Mouse (Mus musculus): ENCODE results near the gene 1700020A23Rik.
"Not testable (repeated sequence)": the region's sequence is repeated elsewhere in the genome, so short reads cannot be mapped to it uniquely, and the experiment has no call there.

1700020A23Rik gene

DNA sequence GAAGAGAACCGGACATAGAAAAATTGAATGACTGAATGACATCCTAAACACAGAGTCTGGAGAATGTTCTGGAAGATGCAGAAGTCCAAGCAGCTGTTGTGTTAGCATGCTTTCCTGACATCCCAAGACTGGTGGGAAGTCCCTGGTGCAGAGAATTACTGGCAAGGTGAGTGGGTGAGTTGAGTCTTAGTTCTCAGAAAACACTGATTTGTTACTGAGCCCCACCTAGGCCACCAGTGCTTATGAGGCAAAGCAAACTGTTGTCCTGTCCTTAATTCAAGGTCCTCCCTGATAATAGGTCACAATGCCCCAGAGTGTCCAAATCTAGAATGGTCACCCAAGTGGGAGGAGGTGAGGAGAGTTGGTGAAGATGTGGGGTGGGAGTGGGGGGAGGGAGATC is at the start of gene 1700020A23Rik, which contains the start of gene Gm28372:
1700020A23Rik (plus strand) TSS at position 321 of the 400 bp plus-strand sequence.
Gm28372 (plus strand) TSS at position 301 of the 400 bp plus-strand sequence.
- DNase-seq = no peak

DNA sequence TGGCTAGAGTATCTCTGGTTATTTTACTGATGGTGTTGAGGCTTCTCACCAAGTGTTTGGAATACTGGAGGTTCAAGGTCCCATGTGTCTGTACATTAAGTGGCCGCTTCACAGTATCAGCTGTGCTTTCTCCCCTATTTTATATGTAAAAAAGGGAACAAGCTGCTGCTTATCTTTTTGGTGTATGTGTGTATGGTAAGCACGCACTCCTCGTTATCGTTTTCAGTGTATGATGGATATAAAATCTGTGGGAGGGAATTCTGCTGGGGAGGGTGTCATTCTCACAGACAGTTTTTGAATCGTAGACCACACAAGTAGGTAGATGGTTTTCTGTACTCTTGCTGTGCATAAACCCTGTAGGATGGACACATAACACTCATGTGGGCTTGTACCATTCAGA is 47.5 kb upstream of the 1700020A23Rik start:
- DNase-seq = no peak

DNA sequence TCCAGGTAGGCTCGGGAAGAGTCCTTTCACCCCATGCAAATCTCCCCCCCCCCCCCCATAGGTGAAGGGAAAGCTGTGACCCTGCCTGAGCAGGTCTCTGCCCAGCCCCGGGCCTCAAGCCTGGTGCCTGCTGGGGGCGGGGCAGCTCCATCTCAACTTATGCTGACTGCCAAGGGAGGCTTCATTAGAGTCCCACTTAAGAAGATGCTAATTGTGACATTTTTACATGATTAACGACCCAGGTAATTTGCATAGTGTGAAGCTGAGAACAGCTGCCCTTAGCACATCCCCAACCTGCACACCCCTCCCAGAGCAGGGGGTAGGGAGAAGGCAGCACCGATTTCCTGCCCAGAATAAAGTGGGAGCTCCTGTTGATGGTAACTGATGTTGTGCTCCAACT is 46.2 kb upstream of the 1700020A23Rik start:
- no peak for DNase-seq

DNA sequence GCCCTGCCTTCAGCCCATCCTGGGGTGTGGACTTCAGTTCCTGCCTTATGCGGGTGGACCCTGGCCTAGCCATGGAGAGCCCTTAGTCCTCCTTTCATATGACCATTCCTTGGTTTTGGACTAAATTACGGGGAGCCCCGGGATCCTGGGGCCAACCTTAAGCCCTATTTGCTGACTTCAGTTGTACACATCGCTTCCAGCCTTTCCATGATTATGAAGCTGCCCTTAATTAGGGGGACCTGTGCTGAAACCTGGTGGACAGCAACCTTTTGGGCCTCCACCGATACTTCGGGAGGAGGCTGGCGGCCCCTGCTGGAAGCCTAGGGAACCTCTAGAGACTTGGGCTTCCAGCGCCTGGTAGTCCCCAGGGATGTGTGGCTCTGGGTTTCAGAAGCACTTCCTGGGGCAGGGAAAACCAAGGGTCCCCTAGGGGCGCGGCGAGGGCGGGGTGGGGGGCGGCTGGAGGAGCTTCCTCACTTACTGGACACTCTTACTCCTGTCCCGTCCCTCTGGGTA is 42.5 kb upstream of the 1700020A23Rik start:
- peak; percentile 15 to 26 for DNase-seq

DNA sequence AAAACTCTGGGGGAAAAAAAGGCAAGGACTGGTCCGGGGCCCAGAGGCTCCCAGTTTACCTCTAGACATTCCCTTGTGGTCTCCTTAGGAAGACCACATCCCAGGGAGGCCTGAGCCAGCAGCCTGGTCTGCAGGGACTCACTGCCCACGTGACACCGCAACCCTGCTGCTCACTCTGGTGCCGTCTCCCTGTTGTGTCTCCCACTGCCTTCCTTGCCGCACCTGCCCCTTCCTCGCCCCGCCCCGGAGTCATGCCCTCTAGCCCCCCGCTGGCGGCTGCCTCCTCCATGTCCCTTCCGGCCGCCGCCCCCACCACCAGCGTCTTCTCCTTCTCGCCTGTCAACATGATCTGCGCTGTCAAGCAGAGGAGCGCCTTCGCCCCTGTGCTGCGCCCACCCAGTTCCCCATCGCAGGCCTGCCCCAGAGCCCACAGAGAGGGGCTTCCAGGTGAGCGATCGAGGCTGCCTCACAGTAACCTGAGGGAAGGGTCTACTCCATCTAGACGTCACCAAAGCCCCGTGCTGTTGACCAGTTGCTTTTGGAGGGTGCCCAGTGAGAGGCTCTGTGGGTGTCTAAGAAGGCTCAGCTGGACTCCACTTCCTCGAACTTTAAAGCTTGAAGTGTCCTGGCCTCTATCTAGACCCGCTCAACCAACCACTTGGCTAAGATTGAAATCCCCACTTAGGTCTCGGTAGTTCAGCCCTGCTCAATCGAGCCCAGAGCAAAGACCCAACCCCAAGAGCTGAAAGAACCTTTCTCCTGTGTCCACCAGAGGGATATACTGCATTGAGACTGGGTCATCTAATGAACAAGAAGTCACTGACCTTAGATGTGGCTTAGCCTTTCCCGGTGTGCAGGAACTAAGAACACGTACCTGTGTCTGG is 39.6 kb upstream of the 1700020A23Rik start:
- DNase-seq = no peak

DNA sequence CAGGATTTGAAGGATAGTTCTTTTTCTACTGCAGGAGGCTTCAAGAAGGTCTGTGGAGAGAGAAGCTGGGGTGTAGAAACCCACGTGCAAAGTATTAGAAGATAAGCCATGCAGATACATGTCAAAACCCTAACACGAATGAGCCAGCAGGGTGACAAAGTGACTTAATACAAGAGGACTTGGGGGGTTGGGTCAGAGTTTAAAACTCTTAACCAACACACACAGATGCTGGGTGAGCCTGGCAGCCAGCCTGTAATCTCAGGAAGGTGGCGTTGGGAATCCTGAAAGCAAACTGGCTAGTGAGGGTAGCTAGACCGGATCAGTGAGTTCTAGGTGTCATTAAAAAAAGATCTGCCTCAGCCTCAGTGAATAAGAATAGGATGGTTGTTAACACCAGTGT is 37.7 kb upstream of the 1700020A23Rik start:
- no peak for DNase-seq

DNA sequence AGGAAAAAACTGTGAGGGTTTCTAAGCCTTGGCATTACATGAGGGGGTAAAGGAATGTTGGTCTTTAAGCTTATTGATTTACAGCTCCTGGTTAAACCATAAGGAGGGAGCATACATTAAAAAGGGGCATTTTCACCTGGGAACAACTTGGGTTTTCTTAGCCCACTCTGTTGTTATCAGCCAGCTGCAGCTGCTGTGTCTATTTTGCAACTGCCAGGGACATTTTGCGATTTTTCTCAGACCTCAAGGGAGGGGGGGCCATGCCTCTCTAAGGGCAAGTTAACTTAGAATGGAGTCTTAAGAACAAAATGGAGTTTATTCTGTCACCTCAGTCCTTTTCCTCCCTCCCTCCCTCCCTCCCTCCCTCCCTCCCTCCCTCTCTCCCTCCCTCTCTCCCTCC is 32.0 kb upstream of the 1700020A23Rik start:
- DNase-seq = not testable (repeated sequence)

DNA sequence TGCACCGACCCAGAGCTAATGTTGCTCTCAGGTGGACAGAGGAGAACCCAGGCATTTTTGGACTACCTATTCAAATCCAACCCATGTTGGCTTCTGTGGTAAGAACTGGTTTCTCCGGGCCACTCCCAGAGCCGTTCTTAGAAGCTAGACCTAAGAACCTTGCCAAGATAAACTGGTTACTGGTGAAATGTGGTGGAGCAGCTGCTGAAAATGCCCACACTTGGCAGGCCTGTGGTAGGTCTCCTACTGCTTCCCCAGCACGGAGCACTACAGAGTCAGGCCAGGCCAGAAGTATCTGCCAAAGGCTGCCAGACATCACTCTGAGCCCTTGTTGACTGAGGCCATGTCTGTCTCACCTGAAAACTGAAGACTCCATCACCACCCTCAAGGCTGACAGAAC is 30.1 kb upstream of the 1700020A23Rik start:
- DNase-seq = no peak

DNA sequence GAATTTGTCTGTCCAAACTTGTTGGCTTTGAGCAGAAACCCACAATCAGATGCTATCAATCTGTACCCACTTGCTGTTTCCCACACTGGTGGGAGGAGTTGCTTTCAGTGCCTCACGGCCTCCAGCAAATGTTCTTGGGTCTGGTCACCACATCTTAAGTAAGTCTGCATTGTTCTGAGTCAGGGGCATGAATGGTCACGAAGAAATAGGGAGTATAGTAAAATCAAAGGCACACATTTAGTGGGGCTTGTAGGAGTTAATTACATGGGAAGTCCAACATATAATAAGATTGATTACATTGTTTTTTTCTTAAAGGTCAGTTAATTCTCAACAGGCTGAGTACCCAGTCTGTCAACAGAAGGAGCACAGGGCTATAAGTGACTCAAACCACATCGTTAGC is 21.9 kb upstream of the 1700020A23Rik start:
- no peak for DNase-seq

DNA sequence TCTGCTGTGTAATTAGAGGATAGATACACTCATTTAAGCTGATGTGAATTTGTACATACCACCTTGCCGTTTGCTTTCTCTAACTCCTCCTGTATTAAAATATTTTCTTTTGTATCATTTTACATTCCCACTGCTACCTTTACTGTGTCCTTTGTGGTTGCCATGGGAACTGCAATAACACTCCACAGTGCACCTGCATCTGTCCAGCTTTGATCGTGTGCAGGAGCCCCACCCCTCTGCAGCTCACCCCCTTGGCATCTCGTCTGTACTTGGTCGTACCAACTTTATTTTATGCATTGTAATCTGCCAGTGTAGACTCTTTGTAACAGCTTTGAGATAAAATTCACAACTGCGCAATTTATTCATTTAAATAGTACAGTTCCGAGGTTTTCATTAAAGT is 21.2 kb upstream of the 1700020A23Rik start:
- no peak for DNase-seq

DNA sequence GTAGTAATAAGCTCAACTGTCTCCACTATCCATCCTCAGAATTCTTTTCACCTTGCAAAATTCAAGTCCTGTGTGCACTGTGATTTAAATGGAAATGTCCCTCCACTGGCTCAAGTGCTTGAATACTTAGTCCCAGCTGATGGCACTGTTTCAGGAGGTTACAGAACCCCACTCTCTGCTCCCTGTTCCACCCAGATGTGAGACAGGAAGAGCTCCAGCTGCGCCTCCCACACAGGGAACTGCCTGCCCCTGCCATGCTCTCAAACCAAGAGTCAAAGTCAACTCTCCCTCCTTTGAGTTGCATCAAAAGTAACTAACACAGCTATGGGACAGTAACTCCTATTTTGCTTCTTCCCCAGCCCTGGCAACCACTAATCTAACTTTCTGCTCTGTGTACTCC is 18.8 kb upstream of the 1700020A23Rik start:
- no peak for DNase-seq

DNA sequence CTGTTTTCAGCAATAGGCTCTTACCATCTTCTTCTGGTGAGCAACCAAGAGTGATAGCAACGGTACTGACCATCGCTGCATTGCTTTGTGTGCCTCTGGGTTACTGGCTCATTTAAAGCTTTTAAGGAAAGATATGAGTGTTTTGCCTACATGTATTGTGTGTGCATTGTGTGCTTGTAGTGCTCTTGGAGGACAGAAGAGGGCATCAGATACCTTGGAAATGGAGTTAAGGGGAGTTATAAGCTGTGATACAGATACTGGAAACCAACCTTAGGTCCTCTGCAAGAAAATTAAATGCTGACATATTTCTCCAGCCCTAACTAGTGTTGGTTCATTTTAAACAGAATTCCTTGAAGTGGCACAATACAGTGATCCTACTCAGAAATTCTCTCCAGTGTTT is 16.3 kb upstream of the 1700020A23Rik start:
- DNase-seq = no peak

DNA sequence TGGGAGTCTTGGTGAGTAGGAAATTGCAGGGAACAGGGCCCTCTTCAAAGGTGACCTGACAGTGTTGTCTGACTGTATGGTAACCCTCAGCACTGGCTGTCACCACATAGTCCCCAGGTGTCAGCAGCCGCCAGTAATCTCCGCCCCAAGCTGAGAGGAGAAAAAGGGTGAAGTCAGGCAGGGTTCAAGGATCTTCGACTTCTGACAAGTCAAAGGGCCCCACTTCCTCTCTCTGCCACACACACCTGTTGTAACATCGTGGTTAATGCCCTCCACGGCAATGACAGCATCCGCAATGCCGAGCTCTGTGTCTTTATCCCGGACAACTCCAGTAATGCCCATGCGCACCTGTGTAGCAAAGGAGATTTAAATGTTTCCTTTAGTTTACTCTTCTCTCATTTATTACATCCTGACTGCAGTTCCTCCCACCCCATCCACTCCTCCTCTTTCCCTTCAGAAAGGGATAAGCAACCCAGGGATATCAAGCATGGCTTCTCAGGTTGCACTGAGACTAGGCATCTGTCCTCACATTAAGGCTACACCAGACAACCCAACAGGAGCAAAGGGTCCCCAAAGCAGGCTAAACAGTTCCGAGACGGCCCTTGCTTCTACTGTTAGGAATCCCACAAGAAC is 13.9 kb upstream of the 1700020A23Rik start:
- no peak for DNase-seq

DNA sequence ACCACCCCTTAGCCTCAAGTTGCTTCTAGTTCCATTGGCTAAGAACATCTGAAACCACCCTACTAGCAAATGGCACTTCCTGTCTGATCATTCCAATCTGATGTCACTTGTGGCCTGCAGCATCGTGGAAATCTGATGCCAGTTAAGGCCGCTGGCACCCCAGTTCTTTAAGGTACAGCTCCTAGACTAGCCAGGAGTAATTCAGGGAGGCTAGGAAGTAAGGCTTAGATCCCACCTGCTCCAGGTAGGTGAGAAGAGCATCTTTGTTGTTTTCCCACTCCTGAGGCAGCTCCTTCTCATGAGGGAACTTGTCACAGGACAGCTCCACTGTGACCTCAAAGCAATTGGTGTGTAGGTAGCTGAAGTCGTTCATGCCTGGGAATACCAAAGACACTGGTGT is 12.2 kb upstream of the 1700020A23Rik start:
- no peak for DNase-seq

DNA sequence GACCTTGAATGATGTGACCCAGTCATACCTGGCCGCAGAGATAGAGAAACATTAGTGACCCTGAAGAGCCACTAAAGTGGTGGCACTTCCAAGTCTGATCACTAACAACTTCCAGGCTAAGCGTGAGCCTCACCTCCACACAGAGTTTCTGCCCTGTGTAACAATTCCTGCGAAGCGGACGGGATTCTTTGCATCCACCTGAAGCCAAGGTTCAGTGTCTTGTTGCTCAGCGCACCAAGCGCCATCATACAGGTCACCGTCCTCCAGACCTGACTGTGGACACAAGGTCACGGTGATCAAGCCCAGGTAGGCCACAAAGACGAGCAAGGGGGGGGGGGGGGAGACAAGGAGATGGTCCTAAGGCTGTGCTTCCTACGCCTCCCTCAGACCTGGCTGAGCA is 9.4 kb upstream of the 1700020A23Rik start:
- no peak for DNase-seq

DNA sequence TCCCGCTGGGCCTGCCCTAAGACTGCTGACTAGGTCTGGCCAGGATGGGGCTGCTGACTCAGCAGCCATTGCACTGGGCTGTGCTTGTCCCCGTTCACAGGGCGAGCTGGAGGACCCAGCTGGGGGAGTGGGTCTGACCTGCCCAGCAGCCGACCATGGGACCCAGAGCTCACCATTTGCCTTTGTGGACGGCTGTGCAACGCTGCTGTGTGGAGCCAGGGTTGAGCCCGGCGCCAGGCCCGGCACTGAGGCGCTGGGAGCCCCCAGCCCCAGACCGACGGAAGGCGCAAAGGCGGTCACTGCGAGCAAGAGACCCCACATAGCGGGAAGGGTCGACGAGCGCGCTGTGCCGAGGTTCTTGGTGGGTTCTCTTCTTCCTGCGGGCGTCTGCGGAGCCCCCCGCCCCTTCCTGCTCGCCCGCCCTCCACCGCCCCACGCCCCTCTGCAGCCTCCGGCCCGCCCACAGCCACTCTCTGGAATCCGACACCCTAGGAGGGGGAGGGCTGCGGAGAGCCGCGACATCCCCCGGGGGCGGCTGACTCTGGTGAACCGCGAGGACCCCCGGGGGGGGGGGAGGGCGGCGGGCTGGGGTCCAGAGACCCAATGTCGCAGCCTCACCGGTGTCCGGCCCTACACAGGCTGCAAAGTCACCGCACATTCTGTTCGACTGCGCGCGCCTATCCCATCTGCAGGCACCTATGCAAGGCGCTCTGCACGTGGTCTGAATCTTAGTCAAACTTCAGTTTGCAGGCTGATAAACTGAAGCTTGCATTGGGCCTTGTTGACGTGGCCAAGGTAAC is 7.7 kb upstream of the 1700020A23Rik start, which contains the start of gene Cpxm1:
Cpxm1 (minus strand) TSS at position 389 of the 800 bp plus-strand sequence.
- DNase-seq = peak in 1 of 2 experiments; percentile 26

DNA sequence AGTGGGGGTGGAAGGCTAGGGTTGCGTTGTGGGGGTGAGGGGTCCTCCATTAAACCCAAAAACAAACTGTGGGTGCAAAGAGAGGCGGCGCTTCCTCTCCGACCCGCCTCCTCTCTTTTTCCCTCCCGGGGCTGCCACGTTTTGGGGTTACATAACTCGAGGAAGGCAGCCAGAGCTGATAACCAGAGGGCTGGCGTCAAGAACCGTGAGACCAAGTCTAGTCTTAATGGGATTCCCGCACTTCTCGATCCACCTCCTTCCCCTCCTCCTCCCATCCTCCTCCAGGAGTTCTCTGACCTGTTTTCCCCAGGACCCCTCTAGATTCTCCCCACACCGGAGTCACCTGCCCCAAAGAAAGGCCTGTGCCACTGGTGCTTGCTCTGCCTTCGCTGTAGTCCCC is 7.0 kb upstream of the 1700020A23Rik start:
- DNase-seq = peak in 1 of 2 experiments; percentile 16

DNA sequence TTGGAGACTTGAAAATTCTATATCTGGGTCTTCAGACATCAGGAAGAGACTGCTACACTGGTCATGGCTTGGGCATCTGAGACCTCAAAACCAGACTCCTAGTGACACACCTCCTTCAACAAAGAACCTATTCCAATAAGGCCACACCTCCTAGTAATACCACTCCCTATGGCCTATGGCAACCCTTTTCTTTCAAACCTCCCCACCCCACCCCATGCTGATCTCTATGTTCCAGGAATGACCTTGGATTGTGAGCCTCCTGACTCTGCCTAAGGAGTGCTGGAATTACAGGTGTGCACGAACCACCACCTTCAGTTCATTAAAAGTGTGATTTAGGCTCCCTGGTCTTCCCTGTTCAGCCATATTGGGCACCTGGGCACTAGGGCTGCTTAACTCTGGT is 5.0 kb upstream of the 1700020A23Rik start:
- DNase-seq = no peak

DNA sequence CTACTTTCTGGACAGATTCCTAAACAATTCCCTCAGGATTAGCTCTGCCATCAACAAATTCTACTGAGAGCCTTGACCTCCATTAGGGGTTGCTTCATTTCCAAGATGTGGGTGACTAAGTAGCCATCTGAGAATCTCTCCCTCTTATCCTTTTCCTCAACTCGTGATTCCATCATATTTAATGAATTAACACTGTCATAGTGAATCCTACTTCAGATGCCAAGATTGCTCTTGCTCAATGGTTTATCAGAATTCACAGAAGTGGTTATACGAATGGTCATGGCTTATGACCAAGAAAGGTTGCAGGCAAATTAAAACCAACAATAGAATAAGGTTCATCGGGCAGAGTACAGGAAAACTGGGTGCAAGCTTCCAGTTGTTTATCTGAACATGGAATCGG is 3.2 kb upstream of the 1700020A23Rik start:
- no peak for DNase-seq

DNA sequence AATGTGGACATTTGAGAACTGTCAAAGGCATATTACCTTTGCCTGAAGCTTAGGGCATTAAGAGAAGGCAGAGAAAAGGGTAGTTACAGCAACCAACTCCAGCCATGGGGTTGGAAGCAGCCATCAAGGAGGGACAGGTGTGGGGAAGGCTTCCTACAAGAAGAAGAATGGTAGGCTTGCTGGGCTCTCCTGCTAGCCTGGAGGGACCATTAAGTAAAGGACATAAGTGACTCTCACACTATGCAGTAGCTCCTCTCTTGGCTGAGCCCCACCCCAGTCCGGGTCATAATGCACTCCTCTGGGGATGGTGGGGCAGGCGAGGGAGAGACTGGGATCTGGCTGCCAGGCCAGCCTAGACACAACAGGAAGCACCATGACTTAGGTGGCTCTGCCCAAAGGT is 1.1 kb downstream of the 1700020A23Rik start, which contains the start of gene Tmem239:
Tmem239 (plus strand) TSS at position 301 of the 400 bp plus-strand sequence.
- DNase-seq = no peak

DNA sequence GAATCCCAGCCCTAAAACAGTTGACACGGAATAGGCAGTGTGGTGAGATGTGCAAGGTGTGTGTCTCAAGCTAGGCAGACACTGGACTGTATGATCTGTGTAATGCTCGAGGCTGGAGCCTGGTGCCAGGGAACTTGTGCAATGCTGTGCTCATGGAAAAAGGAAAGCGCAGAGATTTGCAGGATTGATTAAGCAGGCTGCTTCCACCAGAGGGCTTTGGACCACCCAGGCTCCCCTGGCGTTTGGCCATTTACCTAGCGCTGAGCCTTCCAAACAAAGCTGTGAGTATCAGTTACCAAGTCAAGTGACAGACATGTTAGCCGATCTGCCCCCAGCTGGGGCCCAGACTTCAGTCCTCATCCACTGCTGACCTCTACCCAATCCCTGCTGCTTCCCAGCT is 3.1 kb downstream of the 1700020A23Rik start:
- DNase-seq = no peak

DNA sequence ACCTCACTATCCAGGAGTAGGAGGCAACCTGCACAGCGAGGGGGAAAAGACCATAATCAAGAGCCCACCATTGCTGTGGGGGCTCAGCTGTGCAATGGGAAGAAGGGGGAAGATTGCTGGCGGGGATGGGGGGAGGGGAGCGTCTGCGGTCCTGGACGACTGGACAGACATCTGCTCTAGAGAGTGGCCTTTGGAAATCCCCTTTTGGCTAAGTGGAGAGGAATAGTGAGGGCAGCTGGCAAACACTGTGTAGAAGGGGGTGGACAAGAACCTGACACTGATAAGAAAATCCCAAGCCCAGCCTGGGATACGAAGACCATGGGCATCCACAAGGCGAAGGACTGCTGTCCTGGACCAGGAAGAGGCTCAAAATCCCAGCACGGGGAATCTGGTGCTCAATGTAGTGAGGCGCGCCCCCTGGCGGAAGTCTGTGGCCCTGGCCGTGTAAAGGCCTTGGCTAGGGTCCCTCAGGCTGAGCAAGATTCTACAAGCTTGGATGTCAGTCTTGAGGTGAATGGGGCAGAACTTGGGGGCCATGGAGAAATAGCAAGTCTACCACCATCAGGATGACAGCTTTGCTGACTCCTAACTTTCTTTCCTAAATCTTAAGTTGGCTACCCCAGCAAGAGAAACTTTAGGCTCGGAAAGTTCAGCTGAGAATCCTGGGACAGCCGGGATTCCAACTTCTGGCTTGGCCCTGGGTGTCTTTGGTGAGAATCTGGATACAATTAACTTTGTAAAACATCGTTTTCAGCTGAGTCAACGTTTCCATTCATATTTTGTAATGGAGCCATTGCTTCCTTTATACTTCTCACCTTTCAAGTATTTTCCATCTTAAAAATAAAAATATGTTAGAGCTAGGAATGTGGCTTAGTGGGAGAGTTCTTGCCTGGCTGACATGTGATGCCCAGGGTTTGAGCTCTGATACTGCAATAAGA is 6.8 kb downstream of the 1700020A23Rik start:
- peak; percentile 85 to 87 for DNase-seq

Data from cerebellum, adult 18-20 months (tissue).